Mouse (Mus musculus) gastrocnemius, adult 2 months (tissue): ENCODE data around the gene Cmah. TPM values are rescaled to one million over a fixed set of nuclear protein-coding genes. Genes with fewer than 3 reads are reported as not detected.
A peak's percentile ranks its signal among the peaks of the same experiment; 100 is the strongest.

Source experiments
- DNase-seq: peaks from one replicate; pipeline ENCODE4 v3.0.0; 2022
- H3K27ac ChIP-seq: fragments of 200-600 bp; 2 replicates; pipeline ENCODE4 v1.8.1; 2022; ENCODE audit warnings: mild to moderate bottlenecking
- H3K4me3 ChIP-seq: fragments of 200-600 bp; 2 replicates; pipeline ENCODE4 v1.8.1; 2022; ENCODE audit warnings: mild to moderate bottlenecking, moderate library complexity
- CTCF ChIP-seq: fragments of 200-600 bp; IDR thresholded peaks from 2 replicates; pipeline ENCODE4 v1.8.1; 2022; ENCODE audit warnings: antibody characterized with exemption, mild to moderate bottlenecking, moderate library complexity
- intact Hi-C: fragments of 180-260 bp; cut with DNase I; formaldehyde crosslinking; loops from one replicate; pipeline ENCODE4 v1.15.1; 2025
- long read RNA-seq, 2 experiments: library from polyadenylated mRNA; stranded (forward); transcript quantifications; one replicate each; pipeline ENCODE4 v2.0.0; 2021
- total RNA-seq, 2 experiments: library from RNA; stranded (reverse); gene quantifications; 2 replicates each; pipeline ENCODE4 v1.2.3; 2021

Cmah gene
- total RNA-seq, result 1 to 10 TPM; 1.9 to 2.2 TPM
- long read RNA-seq, experiment 1, partial matches to known transcripts, result 0 of 1 reads
- long read RNA-seq, experiment 1, other reads (novel, unspliced or antisense), result 1 of 1 reads
- long read RNA-seq, experiment 2, partial matches to known transcripts, result 0 of 1 reads
- long read RNA-seq, experiment 2, other reads (novel, unspliced or antisense), result 1 of 1 reads

DNA sequence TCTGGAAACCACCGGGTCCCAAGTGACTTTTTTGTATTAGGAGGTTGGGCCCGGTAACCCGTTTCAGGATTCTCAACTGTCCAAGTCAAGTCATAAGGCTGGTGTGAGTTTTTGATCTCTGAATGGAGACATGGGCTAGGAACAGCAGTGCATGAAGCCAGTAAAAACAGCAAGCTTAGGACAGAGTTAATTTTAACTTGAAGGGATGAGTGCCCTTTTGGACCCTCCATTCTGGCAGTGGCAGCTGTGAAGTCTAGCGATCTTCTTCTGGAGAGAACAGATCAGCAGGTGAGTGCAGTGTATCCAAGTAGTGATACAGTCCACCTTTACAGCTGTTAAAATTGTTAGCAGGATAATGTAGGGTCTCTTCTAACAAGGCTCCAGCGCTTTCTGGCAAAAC lies at the start of gene Cmah:
Gene Cmah, plus strand, starts transcription at position 204 of the 400 bp plus-strand sequence.
- no peak for TF ChIP-seq CTCF
- Histone ChIP-seq H3K27ac (no peak within 1 kb of the TSS), H3K4me3 (no peak within 1 kb of the TSS)
- no peak for DNase-seq
- intact Hi-C loops, result no loop called here

DNA sequence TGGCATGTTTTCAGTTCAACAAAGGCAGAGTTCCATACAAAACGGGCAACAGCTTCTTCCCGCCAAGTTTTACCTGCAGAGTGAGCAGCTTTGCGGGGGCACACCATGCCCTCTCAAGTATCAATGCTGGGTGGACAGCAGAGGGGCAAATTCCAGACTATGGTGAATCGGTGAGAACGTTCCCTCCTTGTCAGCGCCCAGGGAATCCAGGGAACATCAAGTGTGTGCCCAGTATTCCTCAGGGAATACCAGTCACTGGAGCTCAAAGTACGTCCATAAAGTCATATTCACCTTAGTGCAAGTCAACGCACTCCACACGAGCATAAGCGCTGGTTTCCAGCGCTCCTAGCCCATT lies 47.8 kb upstream of the Cmah start:
- no peak for DNase-seq
- no peak for TF ChIP-seq CTCF
- H3K27ac ChIP-seq, result no peak overlapping the region
- intact Hi-C loops, result loop anchor here (5.0 kb wide), 1 partner anchor 447 kb away; no protein-coding TSS in a partner anchor
- H3K4me3 ChIP-seq, result no peak overlapping the region; the same call in 1 of the 2 replicates

DNA sequence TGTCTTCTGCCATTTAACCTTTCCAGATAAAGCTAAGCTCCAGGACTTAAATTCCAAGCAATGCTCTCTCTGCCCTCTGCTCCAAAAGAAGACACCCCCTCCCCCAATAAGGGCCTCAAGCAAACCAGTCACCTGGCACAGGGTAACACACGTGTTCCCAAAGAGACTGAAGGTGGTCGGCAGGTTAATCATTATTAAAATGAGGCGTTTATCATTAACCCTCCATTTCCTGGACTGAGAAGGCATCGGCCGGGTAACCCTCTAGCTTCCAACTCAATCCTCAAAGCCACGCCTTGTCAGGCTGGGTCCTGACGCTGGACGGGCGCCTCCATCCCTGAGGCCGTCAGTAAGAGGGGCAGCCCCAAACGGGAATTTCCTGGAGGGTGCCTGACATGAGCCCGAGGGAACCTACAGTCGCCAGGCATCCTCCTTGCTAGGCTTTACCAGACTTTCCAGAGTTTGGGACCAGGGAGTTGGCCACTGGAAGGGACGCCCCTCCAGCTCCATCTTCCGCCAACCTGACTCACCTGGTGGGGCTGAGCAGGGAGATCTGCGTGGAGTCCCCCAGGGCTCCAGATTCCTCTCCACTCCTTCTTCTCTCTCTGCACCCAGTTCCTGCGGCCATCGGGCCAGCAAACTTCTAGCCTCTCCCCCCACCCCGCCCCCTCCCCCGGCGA lies 47.3 kb upstream of the Cmah start:
- H3K27ac ChIP-seq, result peak overlapping the region; percentile 79; the same call in 1 of the 2 replicates
- no peak for DNase-seq
- H3K4me3 ChIP-seq, result peak overlapping the region; percentile 85
- intact Hi-C loops, result loop anchor here (2.0 to 5.0 kb wide), 3 partner anchors 167 to 448 kb away; no protein-coding TSS in a partner anchor
- no peak for TF ChIP-seq CTCF

- peak; percentile 83 for DNase-seq
- Histone ChIP-seq H3K4me3 (peak within 1 kb of the TSS; percentile 85), H3K27ac (peak within 1 kb of the TSS; percentile 79)
- intact Hi-C loops, result loop anchor here (2.0 to 5.0 kb wide), 2 partner anchors 168 to 253 kb away; no protein-coding TSS in a partner anchor
- peak; percentile 77 for TF ChIP-seq CTCF
Measured at GRCm38 (mm10) chr13:24280439-24281431, 46.5 kb upstream of the Cmah start, which contains the start of gene Carmil1. Carmil1 (minus strand) TSS chr13:24280795.

- no peak overlapping the region for H3K4me3 ChIP-seq
- no peak for DNase-seq
- no peak overlapping the region for H3K27ac ChIP-seq
- intact Hi-C loops, result no loop called here
- no peak for TF ChIP-seq CTCF
Measured at GRCm38 (mm10) chr13:24287381-24287780, 39.8 kb upstream of the Cmah start.

DNA sequence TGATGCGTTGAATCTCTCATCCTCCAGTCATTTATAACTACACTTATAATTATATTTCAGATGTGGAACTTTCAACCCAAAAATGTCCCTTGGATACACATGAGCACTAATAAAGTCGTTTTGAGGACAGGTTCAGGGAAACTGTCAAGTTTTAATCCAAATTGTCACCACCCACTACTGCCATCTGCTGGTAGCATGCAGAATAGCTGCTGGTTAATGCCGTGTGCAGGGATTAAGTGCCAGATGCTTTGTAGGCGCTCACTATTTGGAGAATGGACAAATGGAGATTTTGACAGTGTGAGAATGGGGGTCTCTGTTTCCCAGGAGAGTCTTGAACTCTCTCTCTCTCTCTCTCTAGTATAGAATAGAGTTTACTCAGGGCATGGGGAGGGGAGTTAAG lies 30.0 kb upstream of the Cmah start:
- peak; percentile 28 for DNase-seq

GRCm38 (mm10) chr13:24305486-24305885 lies 21.7 kb upstream of the Cmah start:
- no peak overlapping the region for H3K4me3 ChIP-seq
- no peak overlapping the region for H3K27ac ChIP-seq
- TF ChIP-seq CTCF, result no peak
- DNase-seq, result no peak
- intact Hi-C loops, result no loop called here

More for the DNA sequence above, 30.0 kb upstream of the Cmah start:
- Histone ChIP-seq H3K4me3 (no peak overlapping the region), H3K27ac (no peak overlapping the region)
- TF ChIP-seq CTCF, result peak; percentile 90
- intact Hi-C loops, result loop anchor here (5.0 kb wide), 2 partner anchors 260 to 465 kb away; no protein-coding TSS in a partner anchor

- intact Hi-C loops, result no loop called here
- peak; percentile 22; the same call in 1 of the 2 replicates for TF ChIP-seq CTCF
- no peak for DNase-seq
- Histone ChIP-seq H3K27ac (no peak overlapping the region), H3K4me3 (no peak overlapping the region)
Measured at GRCm38 (mm10) chr13:24306248-24306647, 21.0 kb upstream of the Cmah start.

- TF ChIP-seq CTCF, result no peak
- Histone ChIP-seq H3K27ac (no peak overlapping the region), H3K4me3 (no peak overlapping the region)
- intact Hi-C loops, result no loop called here
- no peak for DNase-seq
Measured at GRCm38 (mm10) chr13:24311011-24311940, 15.9 kb upstream of the Cmah start.

- intact Hi-C loops, result no loop called here
Measured at GRCm38 (mm10) chr13:24316563-24316962, 10.6 kb upstream of the Cmah start.

GRCm38 (mm10) chr13:24318618-24319017 lies 8.6 kb upstream of the Cmah start:
- no peak overlapping the region for H3K4me3 ChIP-seq
- H3K27ac ChIP-seq, result no peak overlapping the region
- DNase-seq, result no peak
- intact Hi-C loops, result no loop called here
- peak; percentile 46 for TF ChIP-seq CTCF

More at GRCm38 (mm10) chr13:24316563-24316962, 10.6 kb upstream of the Cmah start:
- no peak for TF ChIP-seq CTCF
- Histone ChIP-seq H3K4me3 (no peak overlapping the region), H3K27ac (no peak overlapping the region)
- DNase-seq, result no peak
